Mouse (Mus musculus) skeletal muscle tissue, adult 2 months (tissue): ENCODE results near the gene Sae1.

Experiments used
- DNase-seq: peaks from one replicate; pipeline ENCODE4 v3.0.0-alpha.2; 2012; ENCODE audit warnings: low read depth, low spot score

Sae1 gene

GRCm38 (mm10) chr7:16364319-16364718 lies 23.3 kb downstream of the Sae1 start:
- no peak for DNase-seq

- DNase-seq = no peak
These were observed 30.0 kb downstream of the Sae1 start for GRCm38 (mm10) chr7:16357602-16358001.

GRCm38 (mm10) chr7:16355854-16356594 lies 31.6 kb downstream of the Sae1 start:
- DNase-seq = no peak

- no peak for DNase-seq
These were observed 37.6 kb downstream of the Sae1 start for GRCm38 (mm10) chr7:16349999-16350398.

- no peak for DNase-seq
These were observed 42.3 kb downstream of the Sae1 start for GRCm38 (mm10) chr7:16345297-16345696.

GRCm38 (mm10) chr7:16344598-16344997 lies 43.0 kb downstream of the Sae1 start:
- no peak for DNase-seq

- DNase-seq = no peak
These were observed 49.9 kb downstream of the Sae1 start for GRCm38 (mm10) chr7:16337733-16338132.

GRCm38 (mm10) chr7:16329146-16329545 lies 58.5 kb downstream of the Sae1 start:
- no peak for DNase-seq

- DNase-seq = no peak
These were observed 61.0 kb downstream of the Sae1 start for GRCm38 (mm10) chr7:16326607-16326971.

GRCm38 (mm10) chr7:16325920-16326606 lies 61.5 kb downstream of the Sae1 start:
- DNase-seq = peak; percentile 88

GRCm38 (mm10) chr7:16324661-16325060 lies 62.9 kb downstream of the Sae1 start:
- no peak for DNase-seq

- no peak for DNase-seq
These were observed 67.1 kb downstream of the Sae1 start for GRCm38 (mm10) chr7:16320479-16320878.

- DNase-seq = no peak
These were observed 68.4 kb downstream of the Sae1 start for GRCm38 (mm10) chr7:16319216-16319615.

GRCm38 (mm10) chr7:16317094-16317493 lies 70.5 kb downstream of the Sae1 start:
- no peak for DNase-seq

- DNase-seq = no peak
These were observed 72.3 kb downstream of the Sae1 start for GRCm38 (mm10) chr7:16315222-16315759.

GRCm38 (mm10) chr7:16314221-16314775 lies 73.3 kb downstream of the Sae1 start:
- DNase-seq = no peak

- DNase-seq = peak; percentile 85
These were observed 74.0 kb downstream of the Sae1 start for GRCm38 (mm10) chr7:16313481-16314220.

- peak; percentile 77 for DNase-seq
These were observed 74.8 kb downstream of the Sae1 start for GRCm38 (mm10) chr7:16312672-16313311.

- DNase-seq = no peak
These were observed 75.5 kb downstream of the Sae1 start for GRCm38 (mm10) chr7:16312011-16312671.

GRCm38 (mm10) chr7:16311453-16312004 lies 76.1 kb downstream of the Sae1 start:
- no peak for DNase-seq
